Mouse (Mus musculus): ENCODE data around the gene Ank3.

The Ank3 gene

DNA sequence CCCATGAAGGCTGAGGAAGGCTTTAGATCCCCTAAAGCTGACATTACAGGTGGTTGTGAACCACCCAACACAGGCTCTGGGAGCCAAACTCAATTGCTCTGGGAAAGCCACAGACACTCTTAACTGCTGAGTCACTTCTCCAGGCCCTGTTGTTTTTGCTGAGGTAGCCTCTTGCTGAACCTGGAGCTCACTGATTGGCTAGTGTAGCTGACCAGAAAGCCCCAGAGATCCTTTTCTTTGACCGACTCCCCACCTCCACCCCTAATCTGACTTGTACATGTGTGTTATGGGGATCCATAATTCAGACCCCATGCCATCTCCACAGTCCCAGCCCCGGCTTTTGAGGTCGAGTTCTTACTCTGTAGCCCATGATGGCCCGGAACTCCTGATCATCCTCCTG, 105.2 kb downstream of the Ank3 start:
- POLR2A ChIA-PET, result interaction anchor here in 1 of 4 experiments (0.6 kb wide), 1 partner anchor 169 kb away, joined by 3 read pairs; no protein-coding TSS in a partner anchor
- CTCF ChIA-PET, result no interaction called here

DNA sequence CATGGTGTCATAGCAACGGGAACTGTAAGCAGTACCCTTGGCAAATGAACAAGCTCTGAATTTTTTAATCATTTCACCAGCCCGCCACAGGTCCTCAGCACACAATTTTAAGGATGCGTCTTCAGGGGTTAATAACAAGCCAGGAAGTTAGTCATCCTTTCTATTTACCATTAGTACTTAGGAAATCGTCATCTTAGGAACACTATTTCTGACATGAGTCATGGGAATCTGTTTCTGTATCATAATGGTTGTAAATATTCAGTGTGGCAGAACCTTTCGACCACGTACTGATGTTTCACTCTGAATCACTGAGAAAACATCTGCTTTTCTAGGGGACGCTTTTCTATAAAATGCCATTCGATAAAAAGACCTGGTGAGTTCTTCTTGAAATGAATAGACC, 109.1 kb downstream of the Ank3 start:
- ChIA-PET POLR2A (interaction anchor here in 1 of 4 experiments (0.6 kb wide), 1 partner anchor 102 kb away, joined by 6 read pairs; no protein-coding TSS in a partner anchor), CTCF (interaction anchor here in 1 of 4 experiments (1.2 kb wide), 1 partner anchor 49 kb away, joined by 4 read pairs; no protein-coding TSS in a partner anchor)

DNA sequence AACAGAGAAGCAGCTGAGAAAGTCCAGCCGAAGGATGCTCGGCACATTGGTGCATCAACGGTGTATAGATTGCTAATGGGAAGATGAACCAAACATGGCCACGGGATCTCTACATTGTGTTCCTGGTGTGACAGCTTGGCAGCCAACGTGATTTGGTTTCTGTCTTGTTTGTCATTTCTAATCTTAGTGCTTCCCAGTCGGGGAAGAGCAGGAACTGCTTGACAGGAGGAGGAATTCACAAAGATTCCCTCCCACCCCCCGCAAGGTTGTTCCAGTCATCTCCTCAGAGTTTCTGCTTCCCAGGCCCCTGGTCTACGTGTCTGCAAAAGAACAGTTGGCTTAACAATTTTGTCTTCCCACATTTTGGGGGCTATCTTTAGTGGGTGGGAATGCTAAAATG, 111.8 kb downstream of the Ank3 start:
- CTCF ChIA-PET, result interaction anchor here in 1 of 4 experiments (1.8 kb wide), 1 partner anchor 13 kb away, joined by 4 read pairs; no protein-coding TSS in a partner anchor
- POLR2A ChIA-PET, result no interaction called here

DNA sequence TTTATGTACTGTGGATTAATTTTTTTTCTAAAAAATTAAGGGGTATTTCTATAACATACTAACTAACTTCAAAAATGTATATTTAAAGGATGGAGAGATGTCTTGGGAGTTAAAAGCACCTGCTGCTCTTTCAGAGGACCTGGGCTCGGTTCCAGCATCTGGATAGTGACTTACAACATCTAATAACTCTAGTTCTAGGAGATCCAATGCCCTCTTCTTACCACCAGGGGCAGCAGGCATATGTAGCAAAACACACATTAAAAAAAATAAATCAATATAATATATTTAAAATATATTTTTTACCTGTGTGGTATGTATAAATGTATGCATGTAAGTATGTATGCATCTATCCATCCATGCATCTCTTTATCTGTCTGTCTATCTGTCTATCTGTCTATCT, 112.7 kb downstream of the Ank3 start:
- POLR2A ChIA-PET, result no interaction called here

DNA sequence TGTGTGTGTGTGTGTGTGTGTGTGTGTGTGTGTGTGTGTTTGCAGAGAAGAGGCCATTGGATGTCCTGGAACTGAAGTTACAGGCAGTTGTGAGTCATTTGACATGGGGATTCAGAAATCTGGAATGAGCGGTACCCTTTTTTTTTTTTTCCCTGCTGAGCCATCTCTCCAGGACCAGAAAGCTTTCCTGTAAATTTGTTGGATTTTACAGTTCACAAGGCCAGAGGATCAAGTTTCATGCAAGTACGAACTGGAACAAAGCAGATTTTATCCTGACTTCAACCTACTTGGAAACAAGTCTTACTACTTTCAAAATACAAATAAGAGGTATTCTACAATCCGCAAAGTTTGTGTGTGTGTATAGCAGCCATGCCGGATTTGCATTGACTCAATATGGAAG, 123.4 kb downstream of the Ank3 start:
- POLR2A ChIA-PET, result interaction anchor here in 1 of 4 experiments (0.6 kb wide), 1 partner anchor 625 kb away, joined by 3 read pairs; no protein-coding TSS in a partner anchor
- CTCF ChIA-PET, result interaction anchor here in 1 of 4 experiments (1.9 kb wide), 1 partner anchor 12 kb away, joined by 9 read pairs; no protein-coding TSS in a partner anchor

More for the DNA sequence above, 112.7 kb downstream of the Ank3 start:
- CTCF ChIA-PET, result interaction anchor here in 1 of 4 experiments (1.1 kb wide), 1 partner anchor 14 kb away, joined by 3 read pairs; no protein-coding TSS in a partner anchor

DNA sequence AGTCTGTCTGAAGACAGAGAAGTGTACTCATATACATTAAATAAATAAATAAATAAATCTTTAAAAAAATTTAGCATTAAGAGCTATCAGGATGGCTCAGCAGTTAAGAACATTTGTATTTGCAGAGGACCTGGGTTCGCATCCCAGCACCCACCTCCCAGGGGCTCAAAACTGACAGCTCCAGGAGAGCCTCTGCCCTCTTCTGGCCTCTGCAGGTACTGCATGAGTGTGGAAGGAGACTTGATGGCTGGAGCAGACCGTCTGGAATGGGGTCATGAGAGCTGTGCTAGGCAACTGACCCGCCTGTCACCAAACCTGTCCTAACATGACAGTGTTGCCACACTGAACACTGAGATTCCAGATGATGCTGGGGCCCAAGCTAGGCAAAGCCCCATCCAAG, 124.6 kb downstream of the Ank3 start:
- ChIA-PET CTCF (interaction anchor here (0.5 to 1.9 kb wide), 21 partner anchors 9 to 184 kb away, joined by 3 to 16 read pairs (median 4); no protein-coding TSS in a partner anchor), POLR2A (interaction anchor here in 1 of 4 experiments (0.6 kb wide), 2 partner anchors 11 to 155 kb away, joined by 3 to 5 read pairs; no protein-coding TSS in a partner anchor)

DNA sequence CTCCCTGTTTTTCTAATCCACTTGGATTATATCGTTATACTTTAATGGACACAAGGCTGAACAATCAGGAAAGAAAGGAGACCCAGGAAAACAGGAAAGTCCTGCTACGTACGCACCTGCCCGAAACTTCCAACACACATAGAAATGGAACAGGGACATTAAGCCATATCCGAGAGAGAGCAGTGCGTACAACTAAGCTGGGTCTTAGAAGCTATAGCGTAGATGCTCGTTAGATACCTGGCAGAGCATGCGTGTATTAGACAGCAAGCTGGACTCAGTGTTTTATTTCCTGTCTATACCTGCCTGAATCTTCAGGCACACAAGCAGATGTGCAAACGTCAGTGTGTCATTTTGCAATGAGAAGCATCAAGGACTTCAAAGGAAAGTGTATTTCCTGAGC, 128.7 kb downstream of the Ank3 start:
- CTCF ChIA-PET, result interaction anchor here in 3 of 4 experiments (0.6 to 1.6 kb wide), 4 partner anchors 75 to 221 kb away, joined by 3 to 5 read pairs (median 4); no protein-coding TSS in a partner anchor
- POLR2A ChIA-PET, result interaction anchor here in 2 of 4 experiments (0.6 to 2.0 kb wide), 2 partner anchors 174 to 175 kb away, joined by 4 read pairs; partner anchors contain the start of gene Cdk1 (in 2 of the 2)

DNA sequence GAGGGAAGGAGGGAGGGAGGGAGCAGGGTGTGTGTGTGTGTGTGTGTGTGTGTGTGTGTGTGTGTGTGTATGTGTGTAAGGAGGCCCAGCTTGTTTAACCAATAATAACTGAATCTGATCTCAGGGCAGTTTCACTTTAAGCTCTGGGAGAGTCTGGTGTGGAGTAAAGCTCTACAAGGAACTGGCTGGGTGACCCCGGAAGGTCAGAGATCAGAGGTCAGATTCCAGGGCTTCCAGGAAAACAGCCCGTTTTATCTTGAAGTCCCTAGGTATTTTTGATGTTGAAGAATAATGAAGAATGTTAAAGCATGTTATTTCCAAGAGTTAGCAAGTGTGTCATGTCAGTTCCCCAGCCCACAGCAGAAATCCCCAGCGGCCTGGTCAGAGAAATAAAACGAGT, 130.2 kb downstream of the Ank3 start:
- ChIA-PET POLR2A (interaction anchor here in 1 of 4 experiments (2.0 kb wide), 1 partner anchor 176 kb away, joined by 4 read pairs; the partner anchor contains the start of gene Cdk1), CTCF (interaction anchor here in 3 of 4 experiments (0.6 to 1.2 kb wide), 4 partner anchors 76 to 319 kb away, joined by 3 to 9 read pairs (median 3); no protein-coding TSS in a partner anchor)

DNA sequence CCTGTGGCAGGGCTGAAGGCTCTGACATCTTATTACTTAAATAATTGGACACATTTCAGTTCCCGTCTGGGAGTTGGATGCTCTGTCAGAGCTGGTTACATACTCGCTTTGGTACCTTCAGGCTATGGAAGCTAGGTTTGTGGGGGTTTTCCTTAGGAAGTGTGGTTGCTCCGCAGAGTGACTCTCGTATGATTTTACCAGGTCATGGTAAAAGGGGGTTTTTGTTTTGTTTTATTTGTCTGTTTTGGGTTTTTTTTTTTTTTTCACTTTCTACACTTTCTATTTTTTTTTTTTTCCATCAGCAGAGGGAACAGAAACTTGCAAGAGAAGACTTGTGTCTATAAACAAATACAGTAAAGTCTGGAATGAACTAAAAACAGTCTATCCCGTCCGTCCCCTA, 131.8 kb downstream of the Ank3 start:
- CTCF ChIA-PET, result interaction anchor here in 1 of 4 experiments (0.8 kb wide), 1 partner anchor 123 kb away, joined by 3 read pairs; no protein-coding TSS in a partner anchor
- POLR2A ChIA-PET, result interaction anchor here in 1 of 4 experiments (0.5 kb wide), 1 partner anchor 120 kb away, joined by 9 read pairs; no protein-coding TSS in a partner anchor

DNA sequence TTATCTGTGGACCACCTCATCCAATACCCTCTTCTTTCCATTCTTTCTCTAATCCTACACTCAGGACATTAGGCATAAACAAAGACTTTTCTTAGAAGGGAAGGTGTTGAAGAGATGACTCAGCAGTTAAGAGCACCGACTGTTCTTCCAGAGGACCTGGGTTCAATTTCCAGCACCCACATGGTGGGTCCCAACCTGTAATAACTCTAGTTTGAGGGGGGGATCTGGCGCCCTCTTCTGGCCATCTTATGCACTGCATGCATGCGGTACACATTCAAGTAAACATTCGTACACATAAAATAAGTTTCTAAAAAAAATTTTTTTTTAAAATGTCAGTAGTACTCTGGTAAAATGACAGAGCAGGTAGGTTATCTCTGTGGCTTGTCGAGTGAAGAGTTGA, 133.0 kb downstream of the Ank3 start:
- ChIA-PET CTCF (interaction anchor here in 2 of 4 experiments (0.6 to 1.2 kb wide), 2 partner anchors 8 to 79 kb away, joined by 3 to 5 read pairs (median 3); no protein-coding TSS in a partner anchor), POLR2A (interaction anchor here in 1 of 4 experiments (0.6 kb wide), 1 partner anchor 134 kb away, joined by 3 read pairs; no protein-coding TSS in a partner anchor)

DNA sequence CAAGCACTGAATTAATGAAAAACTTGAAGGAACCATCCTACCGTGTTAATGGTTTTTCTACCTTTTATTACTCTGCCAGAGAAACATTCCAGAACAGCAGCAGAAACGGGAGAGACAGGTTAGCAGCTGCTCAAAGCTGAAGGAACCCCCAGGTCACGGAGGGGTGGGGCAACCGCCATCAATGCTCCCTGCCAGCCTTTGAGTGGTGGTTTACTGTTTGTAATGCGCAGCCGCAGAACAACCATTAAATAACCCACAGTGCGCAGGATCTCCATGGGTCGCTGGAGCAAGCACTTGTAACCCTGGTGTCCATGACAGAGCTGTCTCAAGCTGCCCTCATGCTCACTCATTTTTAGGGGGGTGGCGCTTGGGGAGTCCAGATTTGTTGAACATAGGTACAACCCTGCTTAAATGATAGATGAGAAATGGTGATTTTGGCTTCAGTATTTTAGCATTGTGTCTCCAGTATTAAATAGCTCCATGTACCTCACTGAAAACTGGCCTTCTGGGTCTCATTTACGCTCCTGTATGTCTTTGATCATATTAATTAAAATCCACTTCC, 133.7 kb downstream of the Ank3 start:
- ChIA-PET CTCF (interaction anchor here in 3 of 4 experiments (0.5 to 1.2 kb wide), 7 partner anchors 9 to 261 kb away, joined by 3 to 7 read pairs (median 4); no protein-coding TSS in a partner anchor), POLR2A (interaction anchor here in 3 of 4 experiments (0.6 to 1.1 kb wide), 4 partner anchors 107 to 376 kb away, joined by 3 to 4 read pairs (median 3); partner anchors contain the start of gene Cdk1 (in 1 of the 3))

DNA sequence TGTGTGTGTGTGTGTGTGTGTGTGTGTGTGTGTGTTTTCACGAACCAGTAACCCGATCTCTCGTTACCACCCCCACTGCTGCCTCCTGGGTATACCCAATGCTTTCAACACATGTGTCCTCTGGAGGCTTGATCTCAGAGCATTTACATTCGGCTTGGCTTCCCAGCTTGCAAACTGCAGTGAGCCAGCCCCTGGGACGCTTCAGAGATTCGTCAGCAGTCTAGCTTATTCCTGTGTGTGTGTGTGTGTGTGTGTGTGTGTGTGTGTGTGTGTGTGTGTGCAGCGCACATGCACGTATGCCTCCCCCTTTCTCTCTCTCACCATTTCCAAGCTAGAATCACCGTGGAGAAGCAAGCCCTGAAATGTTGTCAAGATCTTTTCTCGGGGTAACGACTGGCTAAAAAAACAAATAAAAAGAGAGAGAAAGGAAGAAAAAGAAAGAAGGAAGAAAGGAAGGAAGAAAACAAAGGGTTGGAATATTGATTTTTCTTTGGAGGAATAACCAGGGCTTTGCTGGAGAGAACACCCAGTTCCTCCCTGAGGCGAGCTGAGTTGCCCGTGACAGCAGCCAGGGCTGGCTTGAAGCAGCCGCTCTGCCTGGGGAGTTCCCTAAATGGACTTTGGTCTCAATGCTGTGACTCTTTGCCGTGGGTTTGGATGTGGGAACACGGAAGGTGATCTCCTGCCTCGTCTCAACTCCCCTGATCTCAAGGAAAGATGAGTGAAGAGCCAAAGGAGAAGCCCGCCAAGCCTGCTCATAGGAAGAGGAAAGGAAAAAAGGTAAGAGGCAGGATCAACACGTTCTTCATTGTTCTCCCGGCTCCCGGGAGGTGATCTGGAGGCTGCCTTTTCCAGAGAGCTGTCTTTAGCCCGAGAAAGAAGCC, 135.2 kb downstream of the Ank3 start:
- POLR2A ChIA-PET, result interaction anchor here in 2 of 4 experiments (0.6 to 1.0 kb wide), 5 partner anchors 8 to 355 kb away, joined by 3 to 9 read pairs (median 3); no protein-coding TSS in a partner anchor
- CTCF ChIA-PET, result interaction anchor here (0.5 to 2.2 kb wide), 11 partner anchors 11 to 731 kb away, joined by 3 to 9 read pairs (median 4); no protein-coding TSS in a partner anchor

DNA sequence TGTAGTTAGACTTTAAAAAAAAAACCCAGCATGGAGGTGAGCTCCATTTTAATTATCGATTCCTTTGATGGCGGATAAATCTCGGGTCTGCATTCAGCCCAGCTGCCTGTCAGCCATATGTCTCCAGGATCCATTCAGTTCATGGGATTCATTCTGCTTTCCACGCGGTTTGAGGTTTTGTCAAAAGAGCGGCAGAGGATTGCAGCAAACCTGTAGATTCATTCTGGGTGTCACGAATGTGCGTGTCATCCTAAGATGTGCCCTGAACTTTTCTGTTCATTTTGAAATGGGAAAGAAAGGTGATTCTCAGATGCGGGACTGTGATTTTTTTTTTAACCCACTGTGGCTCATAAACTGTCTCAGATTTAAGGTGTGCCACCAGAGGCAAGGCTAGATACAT, 136.1 kb downstream of the Ank3 start:
- ChIA-PET CTCF (interaction anchor here in 3 of 4 experiments (0.5 to 2.2 kb wide), 6 partner anchors 11 to 166 kb away, joined by 3 to 9 read pairs (median 4); no protein-coding TSS in a partner anchor), POLR2A (interaction anchor here in 2 of 4 experiments (0.7 to 1.0 kb wide), 2 partner anchors 39 to 354 kb away, joined by 3 read pairs; no protein-coding TSS in a partner anchor)

DNA sequence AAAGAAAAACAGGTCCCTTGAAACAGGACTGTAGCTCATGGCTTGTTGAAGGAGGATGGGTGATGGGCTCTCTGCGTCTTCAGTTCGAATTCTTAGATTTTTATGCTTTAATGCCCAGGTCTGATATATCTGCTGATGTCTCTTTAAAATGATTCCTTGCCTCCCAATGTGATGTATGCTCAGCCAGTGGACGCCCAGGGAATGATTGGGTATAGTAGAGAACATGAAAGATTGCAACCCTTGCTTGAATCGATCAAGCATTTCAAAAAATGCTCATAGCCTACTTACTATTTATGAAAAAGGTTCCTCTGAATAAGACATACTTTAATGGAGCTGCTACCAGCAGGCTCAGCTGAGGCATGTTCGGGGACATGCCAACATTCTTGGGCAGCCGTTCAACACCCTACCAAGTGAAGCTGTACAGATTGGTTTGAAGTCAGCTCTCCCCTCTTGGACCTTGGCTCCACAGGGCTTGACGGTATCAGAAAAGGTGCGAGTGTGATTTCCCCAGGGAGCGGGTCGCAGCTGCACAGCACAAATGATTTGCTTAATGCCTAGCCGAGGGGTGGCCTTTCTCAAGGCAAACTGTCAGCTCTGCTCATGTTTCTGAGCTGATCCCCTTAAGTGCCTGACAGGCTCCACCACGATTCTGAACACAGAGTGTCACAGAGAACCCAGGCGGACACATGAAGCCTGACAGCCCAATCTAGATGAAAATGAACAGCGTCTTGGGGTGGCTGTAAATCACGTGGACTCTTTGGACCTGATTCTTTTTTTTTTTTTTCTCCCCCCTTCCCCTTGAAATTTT, 136.8 kb downstream of the Ank3 start:
- ChIA-PET CTCF (interaction anchor here (0.6 to 2.2 kb wide), 5 partner anchors 12 to 1199 kb away, joined by 3 to 9 read pairs (median 5); no protein-coding TSS in a partner anchor), POLR2A (interaction anchor here in 1 of 4 experiments (1.0 kb wide), 1 partner anchor 39 kb away, joined by 3 read pairs; no protein-coding TSS in a partner anchor)

DNA sequence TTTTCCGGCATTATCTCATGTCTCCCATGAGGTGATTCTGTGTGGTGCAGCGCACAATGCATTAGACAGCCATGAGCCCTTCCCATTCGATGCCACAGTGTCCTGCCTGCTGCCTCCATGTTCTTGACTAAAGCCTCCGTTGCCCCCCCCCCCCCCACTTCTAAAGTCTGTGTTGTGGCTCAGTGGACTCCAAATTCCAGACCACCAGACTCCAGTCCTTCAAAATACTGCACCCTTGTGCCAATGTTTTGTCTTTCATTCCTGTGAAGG, 137.3 kb downstream of the Ank3 start:
- ChIA-PET POLR2A (no interaction called here), CTCF (interaction anchor here in 2 of 4 experiments (0.6 to 0.7 kb wide), 2 partner anchors 83 to 1198 kb away, joined by 3 to 5 read pairs; no protein-coding TSS in a partner anchor)

DNA sequence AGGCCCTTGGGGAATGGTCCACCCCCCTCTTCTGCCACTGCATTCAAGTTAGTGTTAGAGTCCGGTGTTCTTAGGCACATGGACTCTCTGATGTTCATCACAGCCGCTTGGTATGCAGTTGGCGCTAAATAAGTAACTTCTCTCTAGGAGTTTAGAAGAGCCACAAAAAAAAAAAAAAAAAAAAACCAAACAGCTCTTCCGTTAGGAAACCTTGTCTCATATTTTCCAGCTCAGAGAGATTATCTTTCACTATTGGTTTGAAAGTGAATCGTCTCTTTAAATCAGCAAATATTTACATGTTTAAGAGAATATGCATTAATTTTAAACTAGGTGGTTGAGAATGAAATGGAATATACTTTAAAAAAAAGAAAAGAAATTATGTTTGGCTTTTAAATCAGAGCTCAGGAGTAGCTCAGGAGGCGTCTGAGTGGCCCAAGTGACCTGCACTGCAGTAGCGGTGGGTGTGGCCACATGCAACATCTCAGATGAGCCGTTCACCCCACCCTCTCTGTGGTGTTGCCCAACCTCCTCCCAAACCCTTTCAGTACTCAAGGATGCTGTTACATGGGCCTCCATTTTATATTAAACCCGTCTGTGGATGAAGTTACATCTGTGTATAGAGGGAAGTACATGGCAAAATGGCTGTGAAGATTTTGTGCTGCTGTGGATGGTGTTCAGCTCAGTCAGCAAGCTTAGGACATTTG, 138.0 kb downstream of the Ank3 start:
- POLR2A ChIA-PET, result interaction anchor here in 3 of 4 experiments (0.7 kb wide), 4 partner anchors 93 to 1385 kb away, joined by 5 to 13 read pairs (median 8); no protein-coding TSS in a partner anchor
- CTCF ChIA-PET, result interaction anchor here in 3 of 4 experiments (0.6 to 0.7 kb wide), 3 partner anchors 16 to 71 kb away, joined by 3 to 4 read pairs (median 3); no protein-coding TSS in a partner anchor

DNA sequence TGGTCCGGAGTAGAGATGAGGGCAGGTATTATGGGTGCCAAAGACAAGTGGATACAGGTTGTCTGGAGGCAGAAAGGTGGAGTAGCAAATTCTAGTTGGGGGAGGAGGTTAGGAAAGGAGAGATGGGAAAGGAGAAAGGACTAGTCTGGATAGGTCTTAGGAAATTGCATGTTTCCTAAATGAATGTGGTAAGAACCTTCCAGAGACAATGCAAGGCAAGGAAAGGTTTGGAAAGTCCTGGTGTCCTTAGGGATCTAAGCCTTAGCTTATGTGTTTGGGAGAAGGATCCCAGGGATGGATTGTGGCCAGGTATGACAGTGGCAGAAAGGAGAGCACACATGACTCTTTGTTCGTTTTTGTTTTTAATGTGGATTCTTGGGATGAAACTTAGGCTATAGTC, 139.7 kb downstream of the Ank3 start:
- CTCF ChIA-PET, result no interaction called here
- POLR2A ChIA-PET, result no interaction called here
